Mouse (Mus musculus): ENCODE measurements around the gene Anapc15. TPM values are rescaled to one million over a fixed set of nuclear protein-coding genes. Genes with fewer than 3 reads are reported as not detected.
A peak's percentile ranks its signal among the peaks of the same experiment; 100 is the strongest.

Gene Anapc15
- polyA plus RNA-seq, 1 experiment, result 31.8 TPM

DNA sequence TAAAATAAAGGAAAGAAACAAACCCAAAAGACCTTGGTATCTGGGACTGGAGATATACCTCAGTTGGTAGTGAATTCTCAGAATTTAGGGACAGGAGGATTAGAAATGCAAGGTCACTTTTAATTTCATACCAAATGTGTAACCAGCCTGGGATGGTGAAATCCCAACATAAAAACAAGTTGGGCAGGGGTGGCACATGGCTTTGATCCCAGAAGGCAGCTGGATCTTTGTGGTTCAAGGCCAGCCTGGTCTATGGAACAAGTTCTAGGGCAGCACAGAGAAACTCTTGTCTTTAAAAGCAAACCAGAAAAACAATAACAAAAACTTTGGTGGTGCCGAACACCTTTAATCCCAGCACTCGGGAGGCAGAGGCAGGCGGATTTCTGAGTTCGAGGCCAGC, 4.0 kb downstream of the Anapc15 start:
- TF ChIP-seq FLI1 (IDR thresholded peaks at IDR 0.05; ENCODE audit: low read length) (no peak), GATA1 (IDR thresholded peaks at IDR 0.05; ENCODE audit: borderline replicate concordance, low read length) (no peak)
- Histone ChIP-seq H3K27me3 (replicated peaks) (peaks cover 6% of the 10 kb centered on the region), H3K36me3 (replicated peaks; ENCODE audit: low read length) (no peaks in the 10 kb centered on the region), H3K9me3 (peaks cover 4% of the 10 kb centered on the region), H3K4me1 (peaks cover 17% of the 10 kb centered on the region), H3K4me3 (replicated peaks) (no peak overlapping the region)

DNA sequence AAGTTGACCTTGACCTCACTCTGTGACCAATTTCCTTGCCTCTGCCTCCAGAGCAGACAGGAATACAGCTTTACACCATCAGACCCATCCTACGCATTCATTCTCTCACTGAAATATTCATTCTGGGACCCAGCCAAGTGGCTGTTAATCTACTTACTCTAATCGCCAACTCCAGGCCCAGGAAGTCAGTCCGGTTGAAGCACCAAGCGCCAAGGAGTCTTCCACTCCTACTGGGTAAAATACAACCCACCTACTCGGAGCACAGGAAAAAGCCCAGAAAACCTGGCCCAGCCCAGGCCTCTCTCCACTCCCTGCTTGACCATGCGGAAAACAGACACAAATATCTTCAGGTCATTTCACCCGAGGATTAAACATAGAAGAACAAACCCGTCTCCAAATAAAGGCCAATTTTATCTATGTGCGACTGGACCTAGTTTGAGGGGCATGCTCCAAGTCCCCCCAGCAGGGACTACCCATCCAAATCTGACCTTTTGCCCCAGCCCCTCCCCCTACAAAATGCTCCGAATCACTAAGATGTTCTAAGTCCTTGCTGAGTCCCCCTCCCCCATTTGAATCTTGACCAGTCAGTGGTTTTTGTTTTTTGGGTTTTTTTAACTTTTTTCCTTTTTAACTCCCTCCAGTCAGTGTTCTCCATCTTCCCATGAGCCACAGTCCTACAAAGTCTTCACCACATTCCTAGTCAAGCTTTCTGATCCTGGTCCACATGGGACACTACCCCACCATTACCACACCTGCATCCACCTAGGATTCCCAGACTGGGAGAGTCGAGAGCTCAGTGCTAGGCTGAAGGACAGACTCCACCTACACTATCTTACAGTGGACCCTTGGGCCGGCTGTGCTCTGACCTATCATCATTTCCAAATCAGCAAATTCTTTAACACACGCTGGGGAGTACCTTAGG, 5.0 kb downstream of the Anapc15 start:
- H3K27me3 ChIP-seq (replicated peaks), result peaks cover 6% of the 10 kb centered on the region
- no peaks in the 10 kb centered on the region for H3K36me3 ChIP-seq (replicated peaks; ENCODE audit: low read length)

DNA sequence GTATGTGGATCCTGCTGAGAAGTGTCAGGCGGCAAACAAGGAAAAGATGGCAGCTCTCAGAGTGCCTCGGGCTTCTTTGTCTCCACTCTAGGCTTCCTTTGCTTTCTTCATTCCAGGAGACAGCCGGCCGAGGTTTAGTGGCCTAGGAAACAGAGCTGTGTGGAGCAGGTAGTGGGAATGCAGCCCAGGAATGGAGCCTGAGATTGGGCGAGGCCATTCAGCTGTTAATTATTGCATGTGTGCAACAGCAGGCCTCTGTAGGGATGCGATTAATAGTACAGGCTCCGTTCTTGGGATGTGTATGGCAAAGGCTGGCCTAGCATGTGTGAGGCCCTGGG, 5.6 kb downstream of the Anapc15 start:
- TF ChIP-seq FLI1 (IDR thresholded peaks at IDR 0.05; ENCODE audit: low read length), result no peak
- no peak for TF ChIP-seq GATA1 (IDR thresholded peaks at IDR 0.05; ENCODE audit: borderline replicate concordance, low read length)
- peaks cover 4% of the 10 kb centered on the region for H3K9me3 ChIP-seq
- no peaks in the 10 kb centered on the region for H3K36me3 ChIP-seq (replicated peaks; ENCODE audit: low read length)
- H3K4me3 ChIP-seq (replicated peaks), result no peak overlapping the region
- H3K4me1 ChIP-seq, result peaks cover 12% of the 10 kb centered on the region
- H3K27me3 ChIP-seq (replicated peaks), result peaks cover 4% of the 10 kb centered on the region

More for the DNA sequence above, 5.0 kb downstream of the Anapc15 start:
- Histone ChIP-seq H3K4me3 (replicated peaks) (no peak overlapping the region), H3K9me3 (peaks cover 4% of the 10 kb centered on the region), H3K4me1 (peaks cover 17% of the 10 kb centered on the region)
- no peak for TF ChIP-seq FLI1 (IDR thresholded peaks at IDR 0.05; ENCODE audit: low read length)
- TF ChIP-seq GATA1 (IDR thresholded peaks at IDR 0.05; ENCODE audit: borderline replicate concordance, low read length), result no peak

- H3K4me1 ChIP-seq, result peaks cover 13% of the 10 kb centered on the region
- H3K36me3 ChIP-seq (replicated peaks; ENCODE audit: low read length), result no peaks in the 10 kb centered on the region
- TF ChIP-seq FLI1 (IDR thresholded peaks at IDR 0.05; ENCODE audit: low read length), result no peak
- TF ChIP-seq GATA1 (IDR thresholded peaks at IDR 0.05; ENCODE audit: borderline replicate concordance, low read length), result no peak
- H3K9me3 ChIP-seq, result no peaks in the 10 kb centered on the region
- peaks cover 4% of the 10 kb centered on the region for H3K27me3 ChIP-seq (replicated peaks)
- H3K4me3 ChIP-seq (replicated peaks), result peak within 1 kb of the TSS; percentile 29
Observed at GRCm38 (mm10) chr7:101870629-101871028, 7.1 kb downstream of the Anapc15 start, which contains the start of gene Folr1. TSS of gene Folr1 (minus strand) at chr7:101870788.

DNA sequence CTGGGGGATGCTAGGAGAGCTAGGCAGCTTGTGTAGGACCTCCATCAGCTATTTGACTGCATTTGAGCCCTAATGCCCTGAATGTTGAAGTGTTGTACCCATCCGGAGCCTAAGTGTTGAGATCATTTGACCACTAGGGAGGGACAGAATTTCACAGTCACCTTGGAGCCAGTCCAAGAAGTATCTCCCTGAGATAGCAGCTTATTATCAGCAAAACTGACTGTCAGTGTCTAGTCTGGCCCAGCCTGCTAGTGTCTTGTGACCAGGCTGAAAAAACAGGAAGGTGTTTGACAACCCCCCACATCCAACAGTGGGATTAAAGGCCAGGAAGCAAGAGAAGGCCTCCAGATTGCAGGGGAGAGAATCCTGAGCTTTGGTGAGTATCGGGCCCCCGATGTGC, 7.8 kb downstream of the Anapc15 start:
- peaks cover 20% of the 10 kb centered on the region for H3K4me1 ChIP-seq
- H3K36me3 ChIP-seq (replicated peaks; ENCODE audit: low read length), result no peaks in the 10 kb centered on the region
- peaks cover 4% of the 10 kb centered on the region for H3K27me3 ChIP-seq (replicated peaks)
- no peaks in the 10 kb centered on the region for H3K9me3 ChIP-seq
- TF ChIP-seq FLI1 (IDR thresholded peaks at IDR 0.05; ENCODE audit: low read length) (no peak), GATA1 (IDR thresholded peaks at IDR 0.05; ENCODE audit: borderline replicate concordance, low read length) (no peak)
- H3K4me3 ChIP-seq (replicated peaks), result peak overlapping the region; percentile 29

- no peak overlapping the region for H3K4me3 ChIP-seq (replicated peaks)
- H3K36me3 ChIP-seq (replicated peaks; ENCODE audit: low read length), result no peaks in the 10 kb centered on the region
- H3K27me3 ChIP-seq (replicated peaks), result no peaks in the 10 kb centered on the region
- TF ChIP-seq GATA1 (IDR thresholded peaks at IDR 0.05; ENCODE audit: borderline replicate concordance, low read length) (no peak), FLI1 (IDR thresholded peaks at IDR 0.05; ENCODE audit: low read length) (no peak)
- H3K4me1 ChIP-seq, result peaks cover 39% of the 10 kb centered on the region
- H3K9me3 ChIP-seq, result no peaks in the 10 kb centered on the region
Observed at GRCm38 (mm10) chr7:101875978-101876377, 12.5 kb downstream of the Anapc15 start.

DNA sequence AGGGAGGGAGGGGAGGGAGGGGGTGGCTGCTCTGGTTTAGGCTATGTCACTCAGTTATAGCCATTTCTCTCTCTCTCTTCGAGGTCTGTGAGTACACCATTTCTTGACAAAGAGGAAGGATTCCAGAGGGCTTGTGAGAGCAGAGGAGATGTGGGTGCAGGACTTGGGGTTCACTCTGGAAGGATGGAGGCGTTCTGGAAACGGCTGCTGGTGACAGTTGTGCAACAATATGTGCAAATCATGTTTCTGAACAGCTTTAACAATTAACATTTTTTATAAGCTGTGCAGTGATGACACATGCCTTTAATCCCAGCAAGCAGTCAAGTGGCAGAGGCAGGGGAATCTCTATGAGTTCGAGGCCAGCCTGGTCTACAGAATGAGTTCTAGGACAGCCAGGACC, 17.3 kb downstream of the Anapc15 start:
- Histone ChIP-seq H3K27me3 (replicated peaks) (peaks cover 9% of the 10 kb centered on the region), H3K4me3 (replicated peaks) (no peak overlapping the region), H3K4me1 (peaks cover 46% of the 10 kb centered on the region), H3K36me3 (replicated peaks; ENCODE audit: low read length) (no peaks in the 10 kb centered on the region), H3K9me3 (peaks cover 8% of the 10 kb centered on the region; the same call in 1 of the 2 replicates)
- TF ChIP-seq GATA1 (IDR thresholded peaks at IDR 0.05; ENCODE audit: borderline replicate concordance, low read length) (no peak), FLI1 (IDR thresholded peaks at IDR 0.05; ENCODE audit: low read length) (no peak)

DNA sequence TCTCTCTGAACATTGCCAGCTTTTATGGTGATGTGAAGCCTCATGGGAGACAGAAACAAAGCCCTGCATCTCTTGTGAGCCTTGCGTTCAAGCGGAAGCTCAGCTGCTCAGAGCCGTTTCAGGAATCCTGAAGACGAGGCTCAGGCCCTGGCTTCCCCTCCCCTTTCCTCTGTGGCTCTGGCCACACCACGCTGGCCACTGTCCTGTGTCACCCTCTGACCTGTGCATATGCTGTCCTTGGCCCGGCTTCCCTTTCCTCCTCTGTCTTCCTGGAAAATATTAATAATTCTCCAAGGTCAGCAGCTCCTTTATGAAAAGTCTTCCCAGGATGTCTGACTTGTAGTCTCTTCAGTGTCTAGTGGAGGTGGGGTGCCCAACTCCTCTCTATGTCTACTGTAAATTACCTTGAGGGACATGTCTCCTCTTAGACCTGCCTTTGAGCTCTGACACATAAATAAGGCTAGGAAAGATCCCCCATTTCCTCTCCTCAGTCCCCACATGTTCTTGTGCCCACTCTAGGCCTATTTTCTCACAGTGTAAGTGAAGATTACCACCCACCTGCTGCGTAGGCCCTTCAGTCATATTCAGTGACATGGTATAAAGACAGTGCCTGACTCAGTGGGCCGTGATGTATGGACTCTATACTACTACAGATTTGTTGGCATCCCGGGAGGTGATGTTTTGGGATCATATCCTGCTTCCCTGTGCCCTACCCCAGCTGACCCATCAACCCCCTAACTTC, 19.1 kb downstream of the Anapc15 start:
- no peak overlapping the region for H3K4me3 ChIP-seq (replicated peaks)
- H3K4me1 ChIP-seq, result peaks cover 39% of the 10 kb centered on the region
- no peaks in the 10 kb centered on the region for H3K36me3 ChIP-seq (replicated peaks; ENCODE audit: low read length)
- peaks cover 8% of the 10 kb centered on the region; the same call in 1 of the 2 replicates for H3K9me3 ChIP-seq
- TF ChIP-seq GATA1 (IDR thresholded peaks at IDR 0.05; ENCODE audit: borderline replicate concordance, low read length) (no peak), FLI1 (IDR thresholded peaks at IDR 0.05; ENCODE audit: low read length) (no peak)
- H3K27me3 ChIP-seq (replicated peaks), result peaks cover 11% of the 10 kb centered on the region

DNA sequence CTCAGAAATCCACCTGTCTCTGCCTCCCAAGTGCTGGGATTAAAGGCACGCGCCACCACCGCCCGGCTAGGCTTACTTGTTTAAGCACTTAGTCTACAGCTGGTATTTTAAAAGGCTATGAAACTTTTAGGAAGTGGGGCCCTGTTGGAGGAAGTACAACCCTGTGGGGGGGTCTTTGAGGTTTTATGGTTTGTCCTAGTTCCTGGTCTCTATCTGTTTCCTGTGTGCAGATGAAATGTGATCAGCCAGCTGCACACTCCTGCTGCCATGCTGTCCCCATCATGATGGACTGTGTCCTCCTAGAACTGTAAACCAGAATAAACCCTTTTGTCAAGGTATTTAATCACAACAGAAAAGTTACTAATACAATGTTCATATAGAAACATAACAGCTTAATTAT, 20.6 kb downstream of the Anapc15 start:
- H3K9me3 ChIP-seq, result peaks cover 8% of the 10 kb centered on the region; the same call in 1 of the 2 replicates
- H3K4me3 ChIP-seq (replicated peaks), result no peak overlapping the region
- no peaks in the 10 kb centered on the region for H3K36me3 ChIP-seq (replicated peaks; ENCODE audit: low read length)
- H3K27me3 ChIP-seq (replicated peaks), result peaks cover 15% of the 10 kb centered on the region
- TF ChIP-seq GATA1 (IDR thresholded peaks at IDR 0.05; ENCODE audit: borderline replicate concordance, low read length) (no peak), FLI1 (IDR thresholded peaks at IDR 0.05; ENCODE audit: low read length) (no peak)
- peaks cover 30% of the 10 kb centered on the region for H3K4me1 ChIP-seq

DNA sequence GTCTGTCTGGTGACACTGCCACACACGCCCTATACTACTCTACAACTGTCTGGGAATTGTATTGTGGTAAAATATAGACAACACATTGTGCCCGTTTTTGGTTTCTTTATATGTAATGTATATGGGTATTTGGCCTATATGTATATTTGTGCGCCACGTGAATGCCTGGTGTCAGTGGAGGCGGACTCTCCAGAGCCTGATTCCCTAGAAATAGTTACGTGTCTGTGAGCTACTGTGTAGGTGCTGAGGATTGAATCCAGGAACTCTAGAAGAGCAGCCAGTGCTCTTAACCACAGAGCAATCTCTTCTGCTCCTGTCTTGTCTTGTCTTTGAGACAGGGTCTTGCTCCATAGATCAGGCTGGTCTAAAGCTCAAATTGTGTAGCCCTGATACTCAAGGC, 22.8 kb downstream of the Anapc15 start:
- peaks cover 36% of the 10 kb centered on the region for H3K4me1 ChIP-seq
- peaks cover 8% of the 10 kb centered on the region; the same call in 1 of the 2 replicates for H3K9me3 ChIP-seq
- TF ChIP-seq FLI1 (IDR thresholded peaks at IDR 0.05; ENCODE audit: low read length) (no peak), GATA1 (IDR thresholded peaks at IDR 0.05; ENCODE audit: borderline replicate concordance, low read length) (no peak)
- H3K36me3 ChIP-seq (replicated peaks; ENCODE audit: low read length), result no peaks in the 10 kb centered on the region
- H3K27me3 ChIP-seq (replicated peaks), result peaks cover 18% of the 10 kb centered on the region
- H3K4me3 ChIP-seq (replicated peaks), result no peak overlapping the region
